Mouse (Mus musculus) MEL (cell line): ENCODE measurements around the gene Slc36a1. TPM values are rescaled to one million over a fixed set of nuclear protein-coding genes. Genes with fewer than 3 reads are reported as not detected.

Experiments
- DNase-seq: peaks from one replicate; pipeline ENCODE4 v3.0.0; 2011; ENCODE audit warnings: low read depth, low spot score
- H3K27ac ChIP-seq: 2 replicates; pipeline ENCODE4 v1.5.1; 2012; ENCODE audit warnings: low read depth, mild to moderate bottlenecking, control low read depth, low read length, moderate library complexity; ENCODE audit not compliant: control insufficient read depth
- H3K27me3 ChIP-seq, 2 experiments: fragments of 150-350 bp in 1 of 2; sonication (generic) in 1 of 2; 2 replicates each; pipeline ENCODE4 v1.6.1; 2012; ENCODE audit warnings: low read length in 2 of 2, mild to moderate bottlenecking in 2 of 2, improper control_type of control experiment in 1 of 2, moderate library complexity in 1 of 2; ENCODE audit not compliant: insufficient read depth in 2 of 2, control insufficient read depth in 1 of 2
- H3K36me3 ChIP-seq, 2 experiments: 2 replicates each; pipeline ENCODE4 v1.6.1; 2012 to 2014; ENCODE audit warnings: low read length in 2 of 2, improper control_type of control experiment in 1 of 2, inconsistent platforms in 1 of 2, mild to moderate bottlenecking in 1 of 2; ENCODE audit not compliant: insufficient read depth in 2 of 2, control insufficient read depth in 1 of 2
- H3K4me1 ChIP-seq, 2 experiments: fragments of 150-350 bp in 1 of 2; sonication (generic) in 1 of 2; 2 replicates each; pipeline ENCODE4 v1.6.1; 2012; ENCODE audit warnings: low read length in 2 of 2, improper control_type of control experiment in 1 of 2, mild to moderate bottlenecking in 1 of 2; ENCODE audit not compliant: insufficient read depth in 2 of 2, control insufficient read depth in 1 of 2
- H3K4me3 ChIP-seq, 2 experiments: fragments of 150-350 bp in 1 of 2; sonication (generic) in 1 of 2; 2 replicates each; pipeline ENCODE4 v1.5.1; 2012; ENCODE audit warnings: low read depth in 2 of 2, low read length in 2 of 2, mild to moderate bottlenecking in 2 of 2, moderate library complexity in 2 of 2, control low read depth in 1 of 2, improper control_type of control experiment in 1 of 2; ENCODE audit not compliant: control insufficient read depth in 1 of 2, insufficient read depth in 1 of 2
- H3K79me2 ChIP-seq: 2 replicates; pipeline ENCODE4 v1.6.1; 2012; ENCODE audit warnings: mild to moderate bottlenecking, low read length, moderate library complexity; ENCODE audit not compliant: control insufficient read depth, poor library complexity, insufficient read depth
- H3K9ac ChIP-seq: 2 replicates; pipeline ENCODE4 v1.6.1; 2012; ENCODE audit warnings: low read depth, mild to moderate bottlenecking, control low read depth, low read length, moderate library complexity; ENCODE audit not compliant: control insufficient read depth, poor library complexity, severe bottlenecking
- H3K9me3 ChIP-seq: fragments of 150-350 bp; sonication (generic); replicated peaks from 2 replicates; pipeline ENCODE4 v1.6.1; 2012; ENCODE audit warnings: mild to moderate bottlenecking, low read length, improper control_type of control experiment, moderate library complexity; ENCODE audit not compliant: insufficient read depth
- CHD2 ChIP-seq: IDR thresholded peaks from 2 replicates; pipeline ENCODE4 v1.6.1; 2011; ENCODE audit warnings: low read length, improper control_type of control experiment
- CTCF ChIP-seq, 3 experiments: IDR thresholded peaks in 2 of 3; conservative IDR thresholded peaks in 1 of 3; 2 replicates each; pipeline ENCODE4 v1.5.1; 2011 to 2012; ENCODE audit warnings: low read length in 3 of 3, low read depth in 2 of 3, mild to moderate bottlenecking in 2 of 3, improper control_type of control experiment in 1 of 3, inconsistent platforms in 1 of 3, mixed read lengths in 1 of 3, moderate library complexity in 1 of 3; ENCODE audit not compliant: control insufficient read depth in 1 of 3, insufficient read depth in 1 of 3, poor library complexity in 1 of 3, severe bottlenecking in 1 of 3
- E2F4 ChIP-seq: IDR thresholded peaks from 2 replicates; pipeline ENCODE4 v1.6.1; 2011; ENCODE audit warnings: low read depth, low read length, improper control_type of control experiment, borderline replicate concordance
- ELF1 ChIP-seq: IDR thresholded peaks from 2 replicates; pipeline ENCODE4 v1.6.1; 2014; ENCODE audit warnings: low read depth, mild to moderate bottlenecking, inconsistent platforms, low read length, improper control_type of control experiment, moderate library complexity
- EP300 ChIP-seq, 2 experiments: IDR thresholded peaks; 2 replicates each; pipeline ENCODE4 v1.6.1; 2011; ENCODE audit warnings: improper control_type of control experiment in 2 of 2, low read length in 2 of 2, low read depth in 1 of 2, mild to moderate bottlenecking in 1 of 2
- GATA1 ChIP-seq: IDR thresholded peaks from 2 replicates; pipeline ENCODE4 v1.6.1; 2011; ENCODE audit warnings: low read depth, low read length, improper control_type of control experiment
- JUND ChIP-seq: IDR thresholded peaks from 2 replicates; pipeline ENCODE4 v1.6.1; 2011; ENCODE audit warnings: low read depth, mild to moderate bottlenecking, improper control_type of control experiment, low read length
- MAFK ChIP-seq: IDR thresholded peaks from 2 replicates; pipeline ENCODE4 v1.6.1; 2011; ENCODE audit warnings: low read depth, mild to moderate bottlenecking, low read length, improper control_type of control experiment, borderline replicate concordance
- MXI1 ChIP-seq: IDR thresholded peaks from 2 replicates; pipeline ENCODE4 v1.6.1; 2011; ENCODE audit warnings: mild to moderate bottlenecking, low read depth, low read length, improper control_type of control experiment
- MYC ChIP-seq: IDR thresholded peaks from 2 replicates; pipeline ENCODE4 v1.6.1; 2011; ENCODE audit warnings: low read depth, mild to moderate bottlenecking, low read length, improper control_type of control experiment, moderate library complexity
- POLR2A ChIP-seq, 2 experiments: IDR thresholded peaks; 2 replicates each; pipeline ENCODE4 v1.6.1; 2011 to 2012; ENCODE audit warnings: low read length in 2 of 2, mild to moderate bottlenecking in 2 of 2, control low read depth in 1 of 2, improper control_type of control experiment in 1 of 2, low read depth in 1 of 2, moderate library complexity in 1 of 2; ENCODE audit not compliant: control insufficient read depth in 1 of 2, insufficient read depth in 1 of 2, poor library complexity in 1 of 2
- POLR2AphosphoS2 ChIP-seq: IDR thresholded peaks from 2 replicates; pipeline ENCODE4 v1.6.1; 2011; ENCODE audit warnings: low read length, improper control_type of control experiment
- POLR2AphosphoS5 ChIP-seq: IDR thresholded peaks from 2 replicates; pipeline ENCODE4 v1.6.1; 2012; ENCODE audit warnings: low read depth, borderline replicate concordance, mild to moderate bottlenecking, inconsistent platforms, low read length, moderate library complexity, mixed read lengths
- RAD21 ChIP-seq: IDR thresholded peaks from 2 replicates; pipeline ENCODE4 v1.6.1; 2011; ENCODE audit warnings: mild to moderate bottlenecking, low read depth, low read length, improper control_type of control experiment
- RCOR1 ChIP-seq: IDR thresholded peaks from 2 replicates; pipeline ENCODE4 v1.6.1; 2012; ENCODE audit warnings: low read depth, mild to moderate bottlenecking, inconsistent platforms, low read length, improper control_type of control experiment
- SMC3 ChIP-seq: IDR thresholded peaks from 2 replicates; pipeline ENCODE4 v1.6.1; 2011; ENCODE audit warnings: low read depth, low read length, improper control_type of control experiment
- TCF12 ChIP-seq: IDR thresholded peaks from 2 replicates; pipeline ENCODE4 v1.6.1; 2014; ENCODE audit warnings: low read depth, mild to moderate bottlenecking, inconsistent platforms, low read length, improper control_type of control experiment, moderate library complexity
- UBTF ChIP-seq: IDR thresholded peaks from 2 replicates; pipeline ENCODE4 v1.6.1; 2012; ENCODE audit warnings: low read depth, mild to moderate bottlenecking, inconsistent platforms, low read length, improper control_type of control experiment, moderate library complexity, borderline replicate concordance; ENCODE audit not compliant: insufficient read depth
- USF1 ChIP-seq: IDR thresholded peaks from 2 replicates; pipeline ENCODE4 v1.6.1; 2014; ENCODE audit warnings: low read depth, mild to moderate bottlenecking, inconsistent platforms, low read length, improper control_type of control experiment, moderate library complexity
- ZC3H11A ChIP-seq: IDR thresholded peaks from 2 replicates; pipeline ENCODE4 v1.6.1; 2012; ENCODE audit warnings: low read depth, mild to moderate bottlenecking, inconsistent platforms, low read length, improper control_type of control experiment
- ZNF384 ChIP-seq: IDR thresholded peaks from 2 replicates; pipeline ENCODE4 v1.6.1; 2012; ENCODE audit warnings: low read depth, mild to moderate bottlenecking, inconsistent platforms, low read length, improper control_type of control experiment
- polyA plus RNA-seq, 2 experiments: library from polyadenylated mRNA; stranded (reverse) in 1 of 2; unstranded in 1 of 2; fragments of >175 nt in 1 of 2; fragments of >200 nt in 1 of 2; gene quantifications; 2 replicates each; pipeline versions ENCODE4 v1.2.1 to v1.2.4; 2012; ENCODE audit warnings: low replicate concordance in 2 of 2, low read depth in 1 of 2; ENCODE audit not compliant: insufficient read length in 2 of 2, insufficient read depth in 1 of 2, missing spikeins in 1 of 2
- total RNA-seq: library from RNA; depleted of rRNA; stranded (reverse); fragments of 300-350 nt; gene quantifications from 2 replicates; pipeline ENCODE4 v1.2.3, GENCODE M21; 2012

The Slc36a1 gene
- total and polyA plus RNA-seq, 3 experiments = 2.8 to 5.2 TPM; not detected in 1

GRCm38 (mm10) chr11:55217418-55217817 is 13.3 kb downstream of the Slc36a1 start:
- H3K4me1 ChIP-seq = peaks cover 0 to 4% of the 10 kb centered on the region in 2 experiments; a peak in 1 of 4 replicates
- TF ChIP-seq MYC (no peak), TCF12 (no peak), CHD2 (no peak)
- H3K9me3 ChIP-seq = no peaks in the 10 kb centered on the region
- no peak overlapping the region for H3K4me3 ChIP-seq
- DNase-seq = no peak
- no peaks in the 10 kb centered on the region for H3K27me3 ChIP-seq
- H3K9ac ChIP-seq = no peak overlapping the region
- H3K27ac ChIP-seq = no peak overlapping the region
- no peaks in the 10 kb centered on the region for H3K79me2 ChIP-seq
- peaks cover 0 to 5% of the 10 kb centered on the region in 2 experiments; a peak in 1 of 4 replicates for H3K36me3 ChIP-seq

DNA sequence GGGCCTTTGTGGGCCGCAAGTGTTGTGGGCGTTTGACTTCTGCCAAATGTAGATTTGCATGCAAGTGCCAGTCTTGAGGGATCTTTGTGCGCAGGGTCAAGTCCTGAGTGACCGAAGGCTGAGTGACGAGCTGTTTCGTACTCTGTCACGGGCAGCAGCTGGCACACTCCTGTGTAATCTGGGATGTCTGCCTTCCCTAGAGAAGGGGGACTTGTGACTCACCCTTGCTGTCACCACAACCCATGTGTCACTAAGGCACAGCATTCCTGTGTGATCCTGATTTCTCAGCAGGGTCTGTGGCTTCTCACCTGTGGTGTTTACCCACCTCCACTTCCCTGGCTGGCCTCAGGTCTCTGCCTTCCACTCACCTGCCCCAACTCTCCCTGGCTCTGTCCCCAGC is 13.7 kb downstream of the Slc36a1 start:
- H3K4me3 ChIP-seq = no peak overlapping the region
- TF ChIP-seq JUND (no peak), POLR2AphosphoS2 (no peak), CTCF (IDR thresholded peaks at IDR 0.05 in 2 of 3, conservative IDR thresholded peaks at IDR 0.05 in 1 of 3; ENCODE audit: control insufficient read depth in 1 of 3, insufficient read depth in 1 of 3, low read depth in 2 of 3, low read length in 3 of 3, poor library complexity in 1 of 3, severe bottlenecking in 1 of 3) (no peak), POLR2AphosphoS5 (no peak), E2F4 (no peak), ELF1 (no peak), GATA1 (no peak), USF1 (no peak), RAD21 (no peak), RCOR1 (no peak), MXI1 (no peak), ZNF384 (no peak)
- H3K79me2 ChIP-seq = no peaks in the 10 kb centered on the region
- no peak for DNase-seq
- peaks cover 0 to 5% of the 10 kb centered on the region in 2 experiments; a peak in 1 of 4 replicates for H3K36me3 ChIP-seq
- peaks cover 0 to 4% of the 10 kb centered on the region in 2 experiments; a peak in 1 of 4 replicates for H3K4me1 ChIP-seq
- no peaks in the 10 kb centered on the region for H3K27me3 ChIP-seq
- H3K27ac ChIP-seq = no peak overlapping the region
- H3K9me3 ChIP-seq = no peaks in the 10 kb centered on the region
- no peak overlapping the region for H3K9ac ChIP-seq

DNA sequence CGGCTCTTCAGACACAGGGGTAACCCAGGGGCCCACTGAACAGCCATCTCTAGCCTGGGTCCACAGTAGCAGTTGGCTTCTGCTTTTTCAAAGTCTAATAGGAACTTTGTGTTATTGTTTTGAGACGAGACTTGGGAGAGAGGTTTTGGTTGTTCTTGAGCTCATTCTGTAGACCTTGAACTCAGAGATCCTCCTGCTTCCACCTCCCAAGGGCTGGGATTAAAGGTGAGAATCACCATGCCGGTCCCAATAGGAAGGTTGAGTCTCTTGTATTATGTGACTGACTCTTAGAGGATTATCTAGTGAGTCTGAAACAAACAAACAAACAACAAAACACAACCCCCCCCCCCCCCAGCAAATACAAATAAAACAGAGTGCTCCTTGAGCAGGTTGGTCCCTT is 14.3 kb downstream of the Slc36a1 start:
- Histone ChIP-seq H3K27ac (no peak overlapping the region), H3K27me3 (no peaks in the 10 kb centered on the region), H3K9ac (no peak overlapping the region), H3K4me3 (no peak overlapping the region), H3K4me1 (peaks cover 0 to 2% of the 10 kb centered on the region in 2 experiments; a peak in 1 of 4 replicates), H3K9me3 (no peaks in the 10 kb centered on the region), H3K79me2 (no peaks in the 10 kb centered on the region), H3K36me3 (peaks cover 0 to under 1% of the 10 kb centered on the region in 2 experiments; a peak in 1 of 4 replicates)
- TF ChIP-seq EP300 (IDR thresholded peaks at IDR 0.05; ENCODE audit: low read depth in 1 of 2, low read length in 2 of 2) (no peak), UBTF (no peak), ZC3H11A (no peak), POLR2A (IDR thresholded peaks at IDR 0.05; ENCODE audit: control insufficient read depth in 1 of 2, insufficient read depth in 1 of 2, low read depth in 1 of 2, low read length in 2 of 2, poor library complexity in 1 of 2) (no peak), MAFK (no peak), JUND (no peak), SMC3 (no peak), E2F4 (no peak)
- DNase-seq = no peak
